Mouse (Mus musculus) lung, adult 2 months (tissue): ENCODE results near the gene Trpm4.

ENCODE experiments used
- CTCF ChIP-seq: fragments of 200-500 bp; IDR thresholded peaks from 2 replicates; pipeline ENCODE4 v1.5.1; 2011; ENCODE audit warnings: mild to moderate bottlenecking, low read length, control low read depth; ENCODE audit not compliant: insufficient read depth
- POLR2A ChIP-seq: fragments of 200-500 bp; IDR thresholded peaks from 2 replicates; pipeline ENCODE4 v1.6.1; 2011; ENCODE audit warnings: low read depth, mild to moderate bottlenecking, control low read depth, low read length, borderline replicate concordance; ENCODE audit errors: extremely low read depth

DNA sequence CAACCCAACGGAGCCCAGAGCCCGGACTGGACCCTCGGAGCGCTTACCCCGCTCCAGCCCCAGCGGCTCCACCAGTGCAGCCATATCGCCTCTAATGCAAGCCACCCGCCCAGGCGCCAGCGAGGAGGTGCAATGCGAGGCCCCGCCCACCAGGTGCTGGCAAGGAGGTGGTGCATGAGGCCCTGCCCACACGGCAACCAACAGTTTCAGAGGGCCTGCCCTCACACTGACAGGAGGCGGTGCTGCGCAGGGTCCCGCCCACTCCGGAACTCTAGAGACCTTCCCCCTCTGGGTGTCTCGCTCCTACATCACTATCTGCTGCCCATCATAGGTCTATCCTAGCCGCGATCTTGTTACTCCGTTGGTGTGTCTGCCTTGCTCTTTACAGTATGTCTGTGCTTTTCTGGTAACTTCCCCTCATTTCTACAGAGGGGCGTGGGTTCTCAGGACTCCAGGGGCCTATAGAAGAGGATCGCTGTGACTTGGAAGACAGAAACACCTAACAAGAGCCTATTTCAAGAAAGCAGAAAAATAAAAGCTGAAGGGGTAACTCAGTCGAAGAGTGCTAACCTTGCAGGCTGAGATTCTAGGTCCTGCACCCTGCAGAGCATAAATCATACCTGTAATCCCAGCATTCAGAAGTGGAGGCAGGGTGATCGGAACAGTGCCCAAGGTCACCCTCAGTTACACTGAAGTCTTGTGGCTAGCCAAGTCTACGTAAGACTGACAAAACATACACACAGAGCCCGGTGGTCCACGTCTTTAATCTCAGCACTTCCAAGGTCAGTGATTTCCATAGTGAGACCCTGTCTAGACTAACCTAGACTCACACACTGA, 37.1 kb upstream of the Trpm4 start, which contains the start of gene Lin7b:
- TF ChIP-seq CTCF, result no peak
- no peak for TF ChIP-seq POLR2A
